Comparison of ENCODE assay signal across 11 mouse cellular contexts in genomic region chr12:116919691-116920526, GRCm38 (mm10).
DNase-seq lines count a peak whose midpoint lies in the region; ATAC-seq lines count a peak whose summit lies in the region.
"Had no signal": no experiment of that assay in that cellular context is flagged by ENCODE, and none has a peak within 500 bp of the region (broad histone marks: within the 10 kb centered on the region; RNA-seq: fewer than 3 reads in every experiment).

No protein-coding gene starts in this region.

- H3K4me3 ChIP-seq in forebrain, embryonic 14.5 days (ENCODE audit: low read depth, low read length), result no peak overlapping the region
- H3K4me3 ChIP-seq in neural tube, embryonic 15.5 days (replicated peaks), result no peak overlapping the region
- H3K4me3 ChIP-seq in kidney, embryonic 16.5 days (ENCODE audit: low read length), result no peak overlapping the region
- H3K4me3 ChIP-seq: embryonic facial prominence, embryonic 12.5 days had no signal

- no peak overlapping the region; the same call in 1 of the 2 replicates for H3K9ac ChIP-seq in forebrain, embryonic 14.5 days (ENCODE audit: low read length)
- H3K9ac ChIP-seq in neural tube, embryonic 15.5 days (replicated peaks), result no peak overlapping the region
- H3K9ac ChIP-seq in kidney, embryonic 16.5 days (replicated peaks; ENCODE audit: low read length), result no peak overlapping the region
- H3K9ac ChIP-seq: embryonic facial prominence, embryonic 12.5 days had no signal

- H3K4me2 ChIP-seq in forebrain, embryonic 14.5 days (ENCODE audit: low read length), result peak overlapping the region; percentile 38
- peak overlapping the region; percentile 20 for H3K4me2 ChIP-seq in neural tube, embryonic 15.5 days
- H3K4me2 ChIP-seq in kidney, embryonic 16.5 days (replicated peaks; ENCODE audit: low read depth, low read length), result no peak overlapping the region
- H3K4me2 ChIP-seq: embryonic facial prominence, embryonic 12.5 days had no signal

- intact Hi-C loops in left cerebral cortex, postnatal 10 days (cut with DNase I), result no loop called here
- intact Hi-C loops in left cerebral cortex, postnatal 36 days (cut with DNase I), result no loop called here

- DNase-seq in left cerebral cortex, postnatal 10 days (ENCODE audit: extremely low spot score in 1 of 2, low spot score in 2 of 2), result peak; percentile 35 to 52
- no peak for DNase-seq in left cerebral cortex, postnatal 36 days (ENCODE audit: low spot score in 2 of 2)
- peak; percentile 97 for DNase-seq in forebrain, embryonic 14.5 days (ENCODE audit: low spot score)
- DNase-seq in layer of hippocampus, postnatal 14 days (ENCODE audit: low spot score in 2 of 2), result peak; percentile 45 to 66
- DNase-seq in kidney, postnatal 4 days, result no peak
- no peak for DNase-seq in adrenal gland, postnatal 36 days
- DNase-seq: gastrocnemius, postnatal 14 days; thymus, postnatal 4 days had no signal

- peak; percentile 94 for ATAC-seq in forebrain, embryonic 14.5 days
- peak; percentile 66 for ATAC-seq in neural tube, embryonic 15.5 days (ENCODE audit: low FRiP score)
- no peak for ATAC-seq in kidney, embryonic 16.5 days (ENCODE audit: low FRiP score, low TSS enrichment)

- H3K27ac ChIP-seq in forebrain, embryonic 14.5 days (ENCODE audit: low read depth, low read length), result peak overlapping the region; percentile 91
- peak overlapping the region; percentile 64 for H3K27ac ChIP-seq in neural tube, embryonic 15.5 days (replicated peaks)
- H3K27ac ChIP-seq in kidney, embryonic 16.5 days (ENCODE audit: low read length), result no peak overlapping the region
- H3K27ac ChIP-seq: embryonic facial prominence, embryonic 12.5 days had no signal

- H3K36me3 ChIP-seq in forebrain, embryonic 14.5 days (ENCODE audit: control insufficient read depth, insufficient read depth, low read length), result no peaks in the 10 kb centered on the region
- no peaks in the 10 kb centered on the region for H3K36me3 ChIP-seq in neural tube, embryonic 15.5 days
- H3K36me3 ChIP-seq in kidney, embryonic 16.5 days (ENCODE audit: insufficient read depth, low read length), result no peaks in the 10 kb centered on the region
- H3K36me3 ChIP-seq: embryonic facial prominence, embryonic 12.5 days had no signal

- WGBS in forebrain, embryonic 14.5 days, result 9% methylated on average over 22 of the region's 22 CpGs
- WGBS in neural tube, embryonic 15.5 days, result 20% methylated on average over 22 of the region's 22 CpGs
- 73% methylated on average over 22 of the region's 22 CpGs for WGBS in kidney, embryonic 16.5 days

- H3K4me1 ChIP-seq in forebrain, embryonic 14.5 days (ENCODE audit: control insufficient read depth, insufficient read depth, low read length), result peaks cover 27% of the 10 kb centered on the region
- H3K4me1 ChIP-seq in neural tube, embryonic 15.5 days, result peaks cover 33% of the 10 kb centered on the region
- H3K4me1 ChIP-seq in kidney, embryonic 16.5 days (ENCODE audit: insufficient read depth, low read length), result no peaks in the 10 kb centered on the region
- H3K4me1 ChIP-seq: embryonic facial prominence, embryonic 12.5 days had no signal

- no peaks in the 10 kb centered on the region for H3K27me3 ChIP-seq in forebrain, embryonic 14.5 days (replicated peaks; ENCODE audit: control insufficient read depth, insufficient read depth, low read length)
- no peaks in the 10 kb centered on the region for H3K27me3 ChIP-seq in neural tube, embryonic 15.5 days (replicated peaks)
- H3K27me3 ChIP-seq in kidney, embryonic 16.5 days (ENCODE audit: insufficient read depth, low read length), result no peaks in the 10 kb centered on the region
- H3K27me3 ChIP-seq: embryonic facial prominence, embryonic 12.5 days had no signal

- no peaks in the 10 kb centered on the region for H3K9me3 ChIP-seq in forebrain, embryonic 14.5 days (replicated peaks; ENCODE audit: control insufficient read depth, low read length)
- H3K9me3 ChIP-seq in neural tube, embryonic 15.5 days (replicated peaks), result no peaks in the 10 kb centered on the region
- no peaks in the 10 kb centered on the region for H3K9me3 ChIP-seq in kidney, embryonic 16.5 days (ENCODE audit: low read length)
- H3K9me3 ChIP-seq: embryonic facial prominence, embryonic 12.5 days had no signal

Comparison
In these comparisons a context has a peak if more than half of its experiments do, and no peak if none do; other contexts are left out.
1. DNase-seq: peak in left cerebral cortex, postnatal 10 days (2 of 2), forebrain, embryonic 14.5 days (single experiment) and layer of hippocampus, postnatal 14 days (2 of 2); none in left cerebral cortex, postnatal 36 days (0 of 2), kidney, postnatal 4 days (0 of 2) and adrenal gland, postnatal 36 days (0 of 2).